Mouse (Mus musculus) stomach, postnatal 0 days (tissue): Measurements from ENCODE around the gene Gm9918. TPM values are rescaled to one million over a fixed set of nuclear protein-coding genes. Genes with fewer than 3 reads are reported as not detected.

Experiments used
- ATAC-seq: fragments of 200-750 bp; cut with Nextera tagmentation; 2 replicates; pipeline ENCODE4 v1.8.0; 2017; ENCODE audit not compliant: low FRiP score, low TSS enrichment
- DNase-seq: peaks from one replicate; pipeline ENCODE4 v3.0.0-alpha.2; 2016; ENCODE audit warnings: low spot score
- H3K27ac ChIP-seq: fragments of 300-500 bp; sonication (generic); replicated peaks from 2 replicates; pipeline ENCODE4 v1.5.1; 2014; ENCODE audit warnings: mild to moderate bottlenecking, control low read depth
- H3K27me3 ChIP-seq: fragments of 300-500 bp; sonication (generic); 2 replicates; pipeline ENCODE4 v1.6.1; 2014; ENCODE audit warnings: low read length; ENCODE audit not compliant: control insufficient read depth, insufficient read depth
- H3K36me3 ChIP-seq: fragments of 300-500 bp; sonication (generic); 2 replicates; pipeline ENCODE4 v1.6.1; 2014; ENCODE audit warnings: low read length, mixed read lengths; ENCODE audit not compliant: control insufficient read depth, insufficient read depth
- H3K4me1 ChIP-seq: fragments of 300-500 bp; sonication (generic); replicated peaks from 2 replicates; pipeline ENCODE4 v1.6.1; 2014; ENCODE audit warnings: antibody characterized with exemption; ENCODE audit not compliant: control insufficient read depth, insufficient read depth
- H3K4me2 ChIP-seq: fragments of 300-500 bp; sonication (generic); replicated peaks from 2 replicates; pipeline ENCODE4 v1.6.1; 2014; ENCODE audit warnings: low read depth, mild to moderate bottlenecking, control low read depth, moderate library complexity
- H3K4me3 ChIP-seq: fragments of 300-500 bp; sonication (generic); 2 replicates; pipeline ENCODE4 v1.5.1; 2014; ENCODE audit warnings: low read depth, low read length, control low read depth
- H3K9ac ChIP-seq: fragments of 300-500 bp; sonication (generic); 2 replicates; pipeline ENCODE4 v1.6.1; 2014; ENCODE audit warnings: mild to moderate bottlenecking, low read length, control low read depth, mixed read lengths
- H3K9me3 ChIP-seq: fragments of 300-500 bp; sonication (generic); 2 replicates; pipeline ENCODE4 v1.6.1; 2016; ENCODE audit warnings: low read length; ENCODE audit not compliant: control insufficient read depth
- CTCF ChIP-seq: IDR thresholded peaks from 2 replicates; pipeline ENCODE4 v1.5.1; 2016; ENCODE audit warnings: antibody characterized with exemption, low read depth, mild to moderate bottlenecking, moderate library complexity
- EP300 ChIP-seq: optimal IDR thresholded peaks from 2 replicates; pipeline ENCODE3; 2016; ENCODE audit warnings: antibody characterized with exemption
- WGBS: fragments of 180-500 bp; shearing (Covaris S2); extraction: QIAGEN DNeasy Blood & Tissue Kit; methylation state at CpG from one replicate; pipeline ENCODE4 v1.1.7; 2014; 5-methylcytosine and 5-hydroxymethylcytosine counted together
- polyA plus RNA-seq: library from polyadenylated mRNA; unstranded; fragments of >200 nt; fragmentation: Nextera tagmentation; extraction: Ambion mirVana; gene quantifications from 2 replicates; pipeline ENCODE4 v1.2.1, GENCODE M21; 2015

The Gm9918 gene
- polyA plus RNA-seq, 1 experiment from 2014 or later = 0.10 TPM

- TF ChIP-seq EP300 (no peak), CTCF (no peak)
These were observed 39.7 kb upstream of the Gm9918 start for GRCm38 (mm10) chr15:102230408-102231321.

GRCm38 (mm10) chr15:102231748-102232147 lies 38.6 kb upstream of the Gm9918 start, which contains the start of gene Itgb7:
Gene Itgb7 (minus strand): TSS chr15:102231944.
- no peaks in the 10 kb centered on the region for H3K9me3 ChIP-seq
- H3K4me3 ChIP-seq = no peak within 1 kb of the TSS
- H3K9ac ChIP-seq = no peak within 1 kb of the TSS
- ATAC-seq = no peak
- H3K27ac ChIP-seq = 0 out of 2 replicates have a peak within 1 kb of the TSS, but pooled peaks have one; percentile 13
- no peaks in the 10 kb centered on the region for H3K4me1 ChIP-seq
- no peak for TF ChIP-seq EP300
- TF ChIP-seq CTCF = no peak
- no peaks in the 10 kb centered on the region; the same call in 1 of the 2 replicates for H3K36me3 ChIP-seq
- WGBS = 32% methylated on average over 6 of the region's 6 CpGs
- DNase-seq = peak; percentile 39
- no peaks in the 10 kb centered on the region for H3K27me3 ChIP-seq
- no peak within 1 kb of the TSS for H3K4me2 ChIP-seq

More at GRCm38 (mm10) chr15:102230408-102231321, 39.7 kb upstream of the Gm9918 start:
- no peaks in the 10 kb centered on the region; the same call in 1 of the 2 replicates for H3K36me3 ChIP-seq
- H3K9me3 ChIP-seq = no peaks in the 10 kb centered on the region
- H3K4me2 ChIP-seq = no peak overlapping the region
- H3K4me1 ChIP-seq = no peaks in the 10 kb centered on the region
- no peaks in the 10 kb centered on the region for H3K27me3 ChIP-seq
- no peak for DNase-seq
- H3K4me3 ChIP-seq = no peak overlapping the region
- H3K9ac ChIP-seq = no peak overlapping the region
- ATAC-seq = no peak
- WGBS = 75% methylated on average over 17 of the region's 17 CpGs
- H3K27ac ChIP-seq = no peak overlapping the region

GRCm38 (mm10) chr15:102232764-102233163 lies 37.6 kb upstream of the Gm9918 start:
- no peak for DNase-seq
- Histone ChIP-seq H3K9ac (no peak overlapping the region), H3K9me3 (no peaks in the 10 kb centered on the region), H3K4me2 (no peak overlapping the region), H3K4me3 (no peak overlapping the region), H3K4me1 (no peaks in the 10 kb centered on the region), H3K36me3 (peaks cover 3% of the 10 kb centered on the region; the same call in 1 of the 2 replicates), H3K27ac (no peak overlapping the region), H3K27me3 (no peaks in the 10 kb centered on the region)
- no peak for ATAC-seq
- 74% methylated on average over 7 of the region's 7 CpGs for WGBS
- TF ChIP-seq EP300 = no peak
- no peak for TF ChIP-seq CTCF

- ATAC-seq (no peak), DNase-seq (no peak)
- Histone ChIP-seq H3K36me3 (peaks cover 5% of the 10 kb centered on the region; the same call in 1 of the 2 replicates), H3K4me3 (no peak overlapping the region), H3K4me1 (no peaks in the 10 kb centered on the region), H3K4me2 (no peak overlapping the region), H3K27me3 (no peaks in the 10 kb centered on the region), H3K27ac (no peak overlapping the region), H3K9me3 (no peaks in the 10 kb centered on the region), H3K9ac (no peak overlapping the region; the same call in 1 of the 2 replicates)
- WGBS = 15% methylated on average over 2 of the region's 2 CpGs
- TF ChIP-seq CTCF (no peak), EP300 (no peak)
These were observed 36.5 kb upstream of the Gm9918 start for GRCm38 (mm10) chr15:102233896-102234295.

- ATAC-seq = peak; percentile 77
- TF ChIP-seq CTCF = peak; percentile 44
- peak; percentile 81 for TF ChIP-seq EP300
- peak; percentile 80 for DNase-seq
- Histone ChIP-seq H3K27ac (peak overlapping the region; percentile 69), H3K27me3 (no peaks in the 10 kb centered on the region), H3K4me1 (no peaks in the 10 kb centered on the region), H3K36me3 (peaks cover 6% of the 10 kb centered on the region; the same call in 1 of the 2 replicates), H3K9me3 (no peaks in the 10 kb centered on the region), H3K4me3 (peak overlapping the region; percentile 8), H3K4me2 (peak overlapping the region; percentile 37), H3K9ac (peak overlapping the region; percentile 31; the same call in 1 of the 2 replicates)
- 14% methylated on average over 20 of the region's 21 CpGs for WGBS
These were observed 34.9 kb upstream of the Gm9918 start for GRCm38 (mm10) chr15:102235371-102236027.
